Mouse (Mus musculus) brain, adult 2 months (tissue): Measurements from ENCODE around the gene Syt16.

Experiments
- DNase-seq: peaks from one replicate; pipeline ENCODE4 v3.0.0; 2011; ENCODE audit warnings: low read depth, low spot score

Gene Syt16

DNA sequence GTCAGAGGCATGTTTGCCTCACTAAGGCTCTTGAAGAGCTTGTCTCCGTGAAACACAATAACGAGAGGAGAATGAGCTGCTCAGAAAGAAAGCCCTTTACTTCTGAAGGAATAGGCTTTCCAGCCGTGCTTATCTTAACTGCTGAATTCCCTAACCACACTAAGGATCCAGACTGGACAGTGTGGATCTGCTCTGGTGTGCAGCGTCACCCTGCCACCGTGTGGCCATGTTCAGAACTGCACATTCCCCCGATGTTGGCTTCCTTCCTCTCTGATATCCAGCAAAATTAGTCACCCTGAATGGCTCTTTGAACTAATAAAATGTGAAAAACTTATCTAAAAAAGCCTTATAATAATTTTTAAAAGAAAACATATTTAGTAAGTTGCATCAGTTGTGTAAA lies 16.3 kb downstream of the Syt16 start:
- DNase-seq, result peak; percentile 87

DNA sequence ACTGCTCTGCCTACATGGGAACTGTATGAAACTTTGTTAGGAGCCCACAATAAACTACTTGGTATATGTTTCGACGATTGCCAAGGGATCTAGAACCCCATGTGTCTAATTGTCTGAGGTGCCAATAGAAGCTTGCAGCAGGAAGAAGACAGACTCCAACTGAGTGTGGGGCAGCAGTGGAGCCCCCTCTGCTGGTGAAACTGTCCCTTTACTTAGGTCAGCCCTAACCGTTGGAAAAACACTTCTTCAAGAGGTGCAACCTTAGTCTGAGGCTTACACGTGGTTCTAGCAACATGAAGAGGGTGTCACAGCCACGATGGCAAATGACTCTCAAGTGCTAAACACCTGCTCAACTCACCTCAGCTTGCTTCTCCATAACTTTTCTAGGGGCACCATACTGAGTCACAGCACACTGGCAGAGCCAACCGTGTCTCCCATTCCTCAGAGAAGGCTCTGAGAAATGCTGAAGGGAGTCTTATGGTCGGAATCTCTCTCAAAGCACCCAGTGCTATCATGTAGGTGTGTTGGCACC lies 17.3 kb downstream of the Syt16 start:
- no peak for DNase-seq

DNA sequence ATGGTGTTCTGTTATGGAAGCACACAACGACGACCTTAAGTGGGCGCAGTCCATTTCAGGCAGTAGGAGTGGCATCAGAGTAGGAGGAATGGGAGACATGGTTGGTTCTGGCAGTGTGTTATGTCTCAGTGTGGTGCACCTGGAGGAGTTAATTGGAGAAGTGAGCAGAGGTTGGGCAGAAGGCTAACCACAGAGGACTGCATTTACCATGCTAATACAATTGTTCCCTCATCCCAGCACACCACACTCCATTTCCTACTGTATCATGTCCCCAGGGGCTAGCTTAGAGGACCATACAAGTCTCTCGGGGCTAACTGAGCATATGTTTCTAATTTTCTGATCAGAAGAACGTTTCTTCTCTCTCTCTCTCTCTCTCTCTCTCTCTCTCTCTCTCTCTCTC lies 18.0 kb downstream of the Syt16 start:
- no peak for DNase-seq

DNA sequence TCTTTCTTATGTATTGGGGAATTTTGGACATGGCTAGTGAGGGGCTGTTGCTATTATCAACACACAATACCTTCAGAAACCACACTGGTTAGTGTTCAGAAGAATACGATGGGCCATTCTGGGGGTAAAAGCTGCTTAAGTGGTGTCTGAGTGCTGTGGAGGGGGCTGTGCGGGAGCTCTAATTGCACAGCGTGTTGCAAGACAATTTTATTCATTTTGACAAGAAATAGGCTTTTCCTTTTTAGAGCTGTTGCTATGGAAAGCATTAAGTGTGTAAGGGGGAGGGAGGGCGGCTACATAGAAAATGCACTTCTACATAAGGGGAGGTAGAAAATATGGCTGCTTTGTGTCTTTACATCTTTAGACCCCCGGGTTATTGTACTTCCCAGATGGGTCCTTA lies 25.8 kb downstream of the Syt16 start:
- DNase-seq, result peak; percentile 35

DNA sequence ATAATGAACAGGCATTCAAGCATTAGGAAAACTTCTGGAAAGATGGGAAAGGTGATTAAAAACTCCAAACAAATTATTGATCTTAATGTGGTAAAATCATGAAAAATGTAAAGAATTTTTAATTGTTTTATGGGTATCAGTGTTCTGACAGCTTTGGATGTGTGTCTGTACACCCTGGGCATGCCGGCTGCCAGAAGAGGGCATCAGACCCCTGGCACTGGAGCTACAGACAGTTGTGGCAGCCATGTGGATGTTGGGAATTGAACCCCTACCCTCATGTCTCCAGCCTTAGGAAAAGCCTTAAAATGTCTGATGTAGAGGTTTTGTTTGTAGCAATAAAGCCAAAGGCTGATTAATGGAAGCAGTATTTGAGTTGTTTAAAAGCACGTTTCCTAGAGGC lies 27.5 kb downstream of the Syt16 start:
- no peak for DNase-seq

DNA sequence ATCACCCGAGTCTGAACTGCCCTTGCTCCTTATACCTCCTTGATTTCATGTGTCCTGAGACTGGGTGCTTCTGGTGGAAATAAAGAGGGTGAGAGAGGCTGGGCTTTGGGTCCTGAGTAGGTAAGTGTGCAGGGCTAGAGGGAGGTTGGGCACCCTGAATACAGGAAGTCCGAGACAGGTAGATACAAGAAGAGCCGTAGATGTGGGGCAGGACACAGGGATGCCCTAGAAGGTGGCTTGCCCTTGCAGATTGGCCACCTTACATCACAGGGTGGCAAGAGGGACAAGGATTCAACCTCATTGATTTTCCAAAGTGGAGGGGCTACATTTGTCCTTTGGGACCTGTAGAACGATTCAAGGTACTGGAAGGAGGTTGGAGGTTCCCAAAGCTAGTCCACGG lies 45.8 kb downstream of the Syt16 start:
- no peak for DNase-seq

DNA sequence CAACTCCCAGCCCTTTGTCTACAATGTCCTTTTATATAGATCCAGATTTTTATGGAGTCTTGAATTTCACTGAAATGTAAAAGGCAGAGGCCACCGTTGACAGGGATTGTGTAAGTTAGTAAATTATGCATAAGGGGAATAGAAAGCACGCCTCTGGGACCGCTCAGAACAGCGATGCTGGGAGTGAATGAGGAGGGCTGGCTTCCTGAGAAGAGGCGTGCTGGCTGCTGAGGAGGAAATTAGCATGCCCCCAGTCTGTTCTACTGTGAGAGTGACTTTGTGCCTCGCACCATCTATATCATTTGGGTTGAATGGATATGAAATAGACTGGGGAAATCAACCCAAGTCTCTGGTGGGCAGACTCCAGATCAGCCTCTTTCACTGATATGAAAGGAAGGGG lies 46.3 kb downstream of the Syt16 start:
- DNase-seq, result peak; percentile 75

DNA sequence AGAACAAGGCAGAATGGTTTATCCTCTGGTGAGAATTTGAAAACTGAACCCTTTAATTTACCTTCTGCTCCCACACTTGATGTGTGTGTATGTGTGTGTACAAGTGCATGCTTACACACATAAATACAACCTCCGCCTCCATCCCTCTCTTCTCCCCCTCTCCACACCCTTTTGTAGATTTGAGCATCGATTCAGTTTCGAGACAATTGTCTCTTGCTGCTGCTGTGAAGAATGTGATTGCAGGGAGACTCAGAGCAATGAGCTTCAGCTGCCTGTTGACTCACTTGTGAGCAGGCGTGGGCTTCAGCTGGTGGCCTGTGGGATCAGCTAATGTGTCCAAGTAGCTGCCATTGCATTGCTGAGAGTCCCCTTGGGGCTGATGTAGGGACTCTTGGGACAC lies 46.8 kb downstream of the Syt16 start:
- peak; percentile 58 for DNase-seq

DNA sequence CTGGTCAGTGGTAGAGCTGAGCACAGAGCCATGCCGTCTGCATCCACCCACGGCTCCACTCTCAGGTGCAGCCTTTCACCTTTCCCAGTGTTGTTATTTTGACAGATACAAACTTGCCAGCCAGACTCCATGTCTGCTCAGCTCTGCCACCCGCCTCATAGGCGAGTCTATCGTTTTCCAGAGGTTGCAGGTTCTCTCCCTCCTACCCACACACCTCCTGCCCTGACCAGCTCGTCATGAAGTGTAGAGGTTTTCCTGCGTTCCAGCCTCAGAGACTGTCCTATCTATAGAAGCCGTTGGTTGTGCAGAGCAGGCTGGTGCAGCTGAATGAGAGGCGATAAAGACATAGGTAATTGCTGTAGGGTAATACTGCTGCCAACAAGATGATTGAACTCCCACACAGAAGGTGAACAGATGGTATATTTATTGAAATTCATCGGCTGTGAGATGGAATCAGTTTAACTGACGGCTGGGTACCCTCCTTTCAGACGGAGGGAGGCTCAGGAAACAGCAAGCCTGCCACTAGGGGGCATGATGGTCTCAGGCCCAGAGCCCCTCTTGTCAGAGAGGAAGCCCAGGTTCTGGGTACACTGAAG lies 58.0 kb downstream of the Syt16 start:
- DNase-seq, result peak; percentile 91

DNA sequence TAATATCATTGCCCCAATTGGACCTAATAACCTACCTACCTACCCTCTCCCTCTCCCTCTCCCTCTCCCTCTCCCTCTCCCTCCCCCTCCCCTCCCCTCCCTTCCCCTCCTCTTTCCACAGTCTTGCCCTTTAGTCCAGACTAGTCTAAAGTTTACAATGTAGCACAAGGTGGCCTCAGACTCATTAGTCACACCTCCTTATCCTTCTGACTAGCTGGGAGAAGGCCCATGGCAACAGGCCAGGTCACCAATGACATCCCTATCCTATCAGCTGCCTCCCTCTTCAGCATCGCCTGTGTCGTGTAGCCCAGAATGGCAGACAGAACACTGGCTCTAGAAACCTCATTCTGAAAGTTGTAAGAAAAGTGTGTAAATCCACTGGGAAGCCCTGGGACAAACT lies 58.7 kb downstream of the Syt16 start:
- no peak for DNase-seq

DNA sequence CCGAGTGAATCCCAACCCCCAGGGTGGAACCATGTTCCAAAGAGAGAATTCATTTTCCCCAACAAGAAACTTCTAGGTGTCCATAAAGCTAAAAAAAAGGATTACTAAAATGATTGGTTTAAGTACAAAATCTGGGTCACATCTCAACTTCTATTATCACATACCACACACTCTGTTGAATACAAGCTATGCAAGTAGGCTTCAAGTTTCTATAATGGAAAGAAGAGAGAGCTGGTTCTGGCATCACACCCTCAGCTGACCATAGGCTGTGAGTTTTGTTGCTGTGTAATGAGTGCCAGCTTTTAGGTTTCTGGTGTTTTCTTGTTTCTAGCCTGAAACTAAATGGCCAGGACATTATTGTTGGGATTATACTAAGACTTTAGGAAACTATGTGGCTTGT lies 65.1 kb downstream of the Syt16 start:
- peak; percentile 34 for DNase-seq

DNA sequence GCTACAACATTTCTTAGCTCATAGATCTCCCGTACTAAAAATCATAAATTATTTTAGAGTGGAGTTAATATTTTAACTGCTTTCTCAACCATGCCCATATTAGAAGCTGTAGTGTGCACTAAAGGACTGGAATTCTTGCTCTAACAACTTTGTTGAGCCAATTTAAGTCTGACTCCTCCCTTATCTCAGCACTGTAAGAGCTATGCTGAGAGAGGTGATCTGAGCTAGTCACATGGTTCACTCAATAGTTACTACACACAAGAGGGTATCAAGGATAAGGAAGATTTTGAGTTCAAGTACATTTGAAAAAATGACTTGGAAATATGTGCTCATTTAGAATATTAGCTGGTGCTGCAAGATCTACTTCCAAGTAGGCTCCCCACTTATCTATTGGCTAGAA lies 71.5 kb downstream of the Syt16 start:
- DNase-seq, result no peak

DNA sequence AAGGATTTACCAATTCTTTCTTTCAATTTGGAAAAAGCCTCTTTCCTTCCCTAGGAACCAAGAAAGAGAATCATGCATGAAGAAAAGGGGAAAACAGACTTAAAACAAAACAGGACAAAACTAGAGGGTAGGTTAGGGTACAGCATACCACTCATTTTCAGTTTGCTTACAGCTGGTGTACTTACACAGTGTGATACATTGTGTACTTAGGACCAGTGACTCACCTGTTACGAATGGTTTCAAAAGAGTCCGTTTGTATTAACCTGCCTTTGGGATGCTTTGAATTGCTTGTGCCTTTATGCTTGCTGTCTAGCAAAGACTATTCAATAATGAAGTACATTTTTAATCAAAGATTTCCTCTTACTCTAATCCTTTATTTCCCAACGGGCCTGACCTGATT lies 78.1 kb downstream of the Syt16 start:
- DNase-seq, result no peak

DNA sequence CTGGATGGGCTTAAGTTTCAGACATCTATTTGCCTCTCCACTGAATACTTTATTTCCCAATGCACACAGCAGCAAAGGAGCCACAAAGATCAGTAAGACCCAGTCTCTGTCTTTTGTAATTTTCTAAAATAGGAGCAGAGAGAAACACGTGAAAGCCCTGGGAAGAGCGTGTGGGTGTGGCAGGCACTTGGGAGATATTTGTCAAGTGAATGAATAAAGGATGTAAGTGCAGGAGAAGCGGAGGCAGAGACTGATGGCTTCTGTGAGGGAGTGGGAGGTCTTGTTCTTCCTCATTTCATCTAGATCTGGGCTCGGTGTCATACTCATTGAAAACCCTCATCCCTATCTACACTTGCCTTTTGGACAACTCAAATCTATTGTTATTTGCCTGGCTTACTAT lies 78.6 kb downstream of the Syt16 start:
- peak; percentile 84 for DNase-seq

DNA sequence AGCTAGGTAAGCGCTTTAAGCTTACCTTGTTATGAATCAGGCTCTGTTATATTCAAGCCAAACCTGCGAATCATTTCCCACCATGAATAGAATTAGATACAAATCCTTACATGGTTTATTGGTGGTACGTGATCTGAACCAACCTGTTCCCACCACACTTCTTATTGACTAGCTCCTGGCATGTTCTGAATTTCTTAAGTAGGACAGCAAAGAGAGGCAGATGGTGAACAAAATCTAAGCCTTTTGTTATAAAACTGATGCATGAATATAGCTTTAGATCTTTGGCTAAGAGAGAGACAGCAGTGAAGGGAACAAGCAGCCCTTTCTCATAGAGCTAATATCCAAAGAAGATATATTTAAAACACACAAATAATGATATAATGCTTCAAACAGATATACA lies 83.7 kb downstream of the Syt16 start:
- DNase-seq, result peak; percentile 63

DNA sequence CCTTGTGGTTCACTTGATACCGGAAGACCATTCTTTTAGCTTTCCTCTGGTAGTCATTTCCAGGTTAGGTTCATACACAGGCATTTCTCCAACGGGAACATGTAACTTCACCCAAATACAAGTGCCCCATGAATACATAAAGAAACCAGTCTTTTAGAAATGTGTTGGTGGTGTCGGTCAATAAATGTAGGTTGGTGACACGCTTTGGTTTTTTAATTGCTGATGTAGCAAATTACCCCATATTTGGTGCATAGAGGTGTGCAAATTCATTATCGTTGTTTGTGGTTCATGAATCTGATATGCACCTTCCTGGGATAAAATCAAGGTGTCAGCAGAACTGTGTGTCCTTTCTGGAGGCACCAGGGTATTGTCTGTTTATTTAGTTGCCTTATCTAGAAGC lies 86.9 kb downstream of the Syt16 start:
- DNase-seq, result no peak

DNA sequence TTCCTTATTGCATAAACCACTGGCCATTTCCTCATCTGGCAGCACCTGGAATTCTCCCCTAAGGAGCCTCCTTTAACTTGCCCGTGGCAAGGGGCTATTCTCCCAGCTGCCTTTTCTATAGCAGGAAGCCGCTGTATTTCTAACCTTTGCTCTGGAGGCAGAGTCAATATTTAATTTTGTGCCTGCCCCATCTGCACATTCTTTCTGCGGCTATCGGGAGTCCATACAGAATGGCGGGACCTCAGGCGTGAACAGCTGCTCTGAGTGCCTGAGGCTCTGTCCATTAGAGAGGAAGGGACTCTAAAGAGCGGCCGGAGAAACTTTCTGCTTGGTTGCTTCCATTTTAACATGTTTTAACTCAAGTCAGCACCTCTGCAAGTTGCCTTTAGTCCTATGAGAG lies 89.6 kb downstream of the Syt16 start:
- no peak for DNase-seq

DNA sequence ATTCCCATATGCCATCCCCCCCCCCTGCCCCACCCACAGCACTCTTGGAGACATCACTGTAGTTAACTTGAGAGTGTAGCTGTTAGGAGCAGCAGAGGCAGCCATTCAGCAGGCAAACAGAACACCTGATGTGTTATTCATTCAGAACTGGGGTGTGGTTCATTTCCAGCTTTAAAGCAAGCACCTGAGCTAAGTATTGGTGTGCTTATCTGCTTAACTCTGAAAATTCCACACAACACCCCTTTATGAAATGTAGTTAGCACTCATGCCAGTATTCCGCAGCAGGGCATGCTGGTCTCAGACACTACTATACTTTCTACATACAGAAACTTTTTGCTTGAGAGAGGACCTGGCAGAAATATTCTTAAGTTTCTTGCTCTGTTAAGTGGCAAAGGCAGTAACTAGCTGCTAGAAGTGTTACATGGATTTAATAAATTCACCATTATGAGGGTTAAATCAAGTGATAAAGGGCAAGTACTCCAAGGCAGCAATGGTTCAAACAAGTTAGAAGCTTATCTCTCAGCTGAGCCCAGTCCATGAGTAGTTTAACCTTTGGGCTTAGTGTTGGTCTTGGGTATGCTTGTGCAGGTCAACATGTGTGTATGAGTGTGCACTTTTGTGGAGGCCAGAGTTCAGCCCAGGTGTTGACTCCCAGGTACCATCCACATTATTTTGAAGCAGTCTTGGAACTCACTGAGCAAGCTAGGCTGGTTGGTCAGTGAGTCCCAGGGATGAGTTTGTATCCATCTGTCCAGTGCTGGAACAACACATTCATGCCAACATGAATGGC lies 92.1 kb downstream of the Syt16 start:
- no peak for DNase-seq

DNA sequence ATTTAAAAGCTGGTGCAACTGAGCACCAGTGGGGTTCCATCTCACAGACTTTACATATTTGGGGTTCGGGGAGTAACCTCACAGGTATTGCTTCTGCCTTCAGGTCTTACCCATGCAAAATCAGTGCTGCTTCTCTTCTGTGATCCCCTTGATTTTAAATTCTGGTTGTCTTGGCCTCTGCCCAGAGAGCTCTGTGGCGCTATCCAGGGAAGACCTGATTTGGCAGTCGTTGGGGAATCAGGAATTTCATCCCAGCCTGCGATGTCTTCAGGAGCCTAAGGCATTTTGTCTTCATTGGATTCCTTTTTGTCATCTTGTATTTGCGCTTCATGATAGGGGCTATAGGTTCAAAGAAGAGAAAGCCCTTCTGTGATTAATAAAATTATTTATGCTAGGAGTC lies 95.1 kb downstream of the Syt16 start:
- peak; percentile 28 for DNase-seq

DNA sequence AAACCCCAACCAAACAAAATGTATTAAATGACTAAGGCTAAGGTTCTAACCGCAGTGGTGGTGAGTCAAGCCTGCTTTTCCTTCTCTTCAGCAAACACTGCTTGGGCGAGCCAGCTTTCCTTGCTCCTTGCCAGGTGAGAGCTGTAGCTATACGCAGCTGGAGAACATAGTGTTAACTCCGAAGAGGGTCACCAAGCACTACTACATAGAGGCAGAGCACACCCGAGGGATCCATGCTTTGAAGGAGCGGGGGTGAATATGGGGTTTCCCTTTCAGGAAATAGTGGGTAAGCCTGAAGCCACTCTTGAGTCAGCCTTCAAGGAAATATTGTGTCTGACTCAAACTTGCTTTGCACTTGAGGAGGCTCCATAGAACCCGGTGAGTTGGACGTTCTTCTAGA lies 95.6 kb downstream of the Syt16 start:
- peak; percentile 13 for DNase-seq

DNA sequence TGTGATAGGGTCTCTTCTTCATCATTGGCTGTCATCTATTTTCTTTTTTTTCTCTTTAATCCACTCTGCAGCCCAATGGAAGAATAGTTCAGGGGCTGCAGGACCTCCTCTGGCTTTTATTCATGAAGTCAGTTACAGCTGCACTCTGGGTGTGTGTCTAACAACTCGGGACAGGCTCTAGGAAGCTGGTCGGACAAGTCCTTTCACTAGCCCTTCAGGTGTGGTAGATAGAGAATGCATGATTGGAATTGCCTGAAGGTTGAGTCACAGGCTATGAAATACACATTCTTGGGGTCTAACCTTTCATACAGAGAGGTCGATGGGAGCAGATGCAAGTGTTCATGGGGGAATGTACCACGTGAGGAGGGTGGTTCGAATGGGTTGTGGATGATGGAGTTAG lies 97.2 kb downstream of the Syt16 start:
- DNase-seq, result no peak

DNA sequence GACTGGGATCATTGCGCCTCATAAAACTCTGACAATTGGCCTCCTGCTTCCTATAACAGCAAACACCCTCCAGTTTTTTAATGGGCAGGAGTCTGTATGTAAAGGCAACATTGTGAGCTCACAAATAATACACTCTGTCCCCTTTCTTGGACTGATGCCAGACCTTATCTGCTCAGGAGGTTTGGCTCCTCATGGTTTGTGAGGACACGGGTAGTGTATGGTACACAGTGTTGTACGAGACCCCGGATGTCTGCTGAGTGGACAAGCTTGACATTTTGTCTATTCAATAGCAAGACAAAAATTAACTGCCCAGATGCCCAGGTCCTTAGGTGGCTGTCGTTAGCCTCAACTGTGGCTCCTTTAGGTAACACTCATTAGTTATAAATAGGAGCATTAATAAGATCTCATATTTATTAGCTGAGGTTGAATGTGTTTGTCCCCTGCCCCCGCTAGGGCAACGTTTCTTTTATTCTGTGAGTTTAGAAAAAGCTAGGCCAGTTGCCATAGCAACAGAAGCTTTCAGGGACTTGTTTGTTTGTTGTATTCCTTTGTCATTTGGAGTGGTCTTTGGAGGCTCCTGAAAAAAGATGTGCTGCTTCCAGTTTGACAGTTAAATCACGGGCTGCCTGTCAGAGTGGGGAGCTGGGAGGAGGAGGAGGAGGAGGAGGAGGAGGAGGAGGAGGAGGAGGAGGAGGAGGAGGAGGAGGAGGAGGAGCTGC lies 101.3 kb downstream of the Syt16 start:
- peak; percentile 56 for DNase-seq
